Mouse (Mus musculus): ENCODE measurements around the gene Gm10488. TPM values are rescaled to one million over a fixed set of nuclear protein-coding genes. Genes with fewer than 3 reads are reported as not detected.
"Not testable (repeated sequence)": the region's sequence is repeated elsewhere in the genome, so short reads cannot be mapped to it uniquely, and the experiment has no call there.

Gm10488 gene
- total RNA-seq (2021): not detected
- not detected in 2 replicates for polyA plus RNA-seq (2012; rRNA removed)
- long read RNA-seq: 0 reads

GRCm38 (mm10) chrX:29976014-29976413 is at the start of gene Gm10488:
Gene Gm10488, plus strand, starts transcription at chrX:29976314.
- not testable (repeated sequence) for DNase-seq

Small RNA genes lying within 50 kb of the gene (microRNA-seq; reads per million reads assigned to microRNA genes)
- 0 reads per million in 2 experiments for gene Gm44298
